Mouse (Mus musculus): ENCODE data around the gene Zdhhc16. TPM values are rescaled to one million over a fixed set of nuclear protein-coding genes. Genes with fewer than 3 reads are reported as not detected.
"Not testable (repeated sequence)": the region's sequence is repeated elsewhere in the genome, so short reads cannot be mapped to it uniquely, and the experiment has no call there.

Gene Zdhhc16
- total RNA-seq, 2 experiments from 2014 or later = 30.7 to 31.7 TPM

DNA sequence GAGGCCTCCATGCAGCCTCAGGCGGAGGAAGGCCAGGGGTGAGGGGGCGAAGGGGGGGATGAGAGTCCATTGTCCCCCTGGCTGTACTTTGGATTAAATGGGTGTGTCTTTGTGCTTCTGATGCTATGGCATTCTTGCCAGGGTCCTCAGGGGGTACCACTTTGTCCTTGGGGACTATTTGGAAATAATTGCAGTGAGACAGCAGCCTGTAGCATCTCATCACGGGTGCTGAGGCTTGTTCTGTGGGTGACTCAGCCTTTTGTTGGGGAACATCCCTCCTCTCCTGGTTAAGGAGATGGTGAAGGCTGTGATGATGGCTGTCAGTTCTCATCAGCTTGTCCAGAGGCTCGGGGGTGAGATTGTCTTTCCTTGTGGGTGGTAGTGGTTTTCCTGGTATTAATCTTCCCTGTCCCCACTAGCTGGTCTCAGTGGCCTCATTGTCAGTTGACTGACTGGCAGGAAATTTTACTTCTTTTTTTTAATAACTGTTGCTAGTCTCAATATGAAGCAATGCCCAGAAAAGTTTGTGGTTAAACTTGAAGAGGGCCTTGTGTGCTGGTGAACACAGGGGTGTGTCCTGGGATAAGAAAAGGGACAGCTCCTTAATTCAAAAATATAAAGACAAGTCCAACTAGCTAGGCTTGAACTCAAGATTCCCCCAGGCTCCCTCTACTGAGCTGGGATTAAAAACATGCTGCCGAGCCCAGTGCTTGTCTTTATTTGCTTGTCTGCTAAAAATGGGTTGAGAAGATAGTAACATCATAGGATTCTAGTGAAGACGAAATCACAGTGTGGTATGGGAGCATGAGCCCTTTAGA is 19.3 kb upstream of the Zdhhc16 start:
- no peak for DNase-seq

DNA sequence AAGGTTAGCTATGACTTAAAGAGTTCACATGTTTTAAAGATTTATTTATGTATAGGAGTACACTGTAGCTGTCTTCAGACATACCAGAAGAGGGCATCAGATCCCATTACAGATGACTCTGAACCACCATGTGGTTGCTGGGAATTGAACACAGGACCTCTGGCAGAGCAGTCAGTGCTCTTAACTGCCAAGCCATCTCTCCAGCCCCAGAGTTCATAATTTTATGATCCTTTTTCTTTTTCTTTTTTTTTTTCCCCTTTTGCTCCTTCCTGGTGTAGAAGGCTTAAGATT is 18.7 kb upstream of the Zdhhc16 start:
- DNase-seq = not testable (repeated sequence)

DNA sequence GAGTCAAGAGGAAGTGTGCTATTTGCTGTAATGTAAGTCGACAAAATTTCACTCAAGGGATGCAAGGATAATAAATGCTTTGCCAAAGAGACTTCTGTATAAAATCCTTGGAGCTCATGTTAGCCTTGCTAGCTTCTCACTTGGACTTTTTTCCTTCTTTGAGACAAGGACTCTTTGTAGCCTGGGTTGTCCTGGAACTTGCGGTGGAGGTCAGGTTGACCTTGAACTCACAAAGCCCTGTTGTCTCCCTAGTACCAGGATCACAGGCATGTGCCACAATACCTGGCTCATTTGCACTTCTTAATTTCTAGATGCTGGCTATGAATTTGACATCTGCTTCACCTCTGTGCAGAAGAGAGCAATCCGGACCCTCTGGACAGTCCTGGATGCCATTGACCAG is 18.0 kb upstream of the Zdhhc16 start:
- no peak for DNase-seq

DNA sequence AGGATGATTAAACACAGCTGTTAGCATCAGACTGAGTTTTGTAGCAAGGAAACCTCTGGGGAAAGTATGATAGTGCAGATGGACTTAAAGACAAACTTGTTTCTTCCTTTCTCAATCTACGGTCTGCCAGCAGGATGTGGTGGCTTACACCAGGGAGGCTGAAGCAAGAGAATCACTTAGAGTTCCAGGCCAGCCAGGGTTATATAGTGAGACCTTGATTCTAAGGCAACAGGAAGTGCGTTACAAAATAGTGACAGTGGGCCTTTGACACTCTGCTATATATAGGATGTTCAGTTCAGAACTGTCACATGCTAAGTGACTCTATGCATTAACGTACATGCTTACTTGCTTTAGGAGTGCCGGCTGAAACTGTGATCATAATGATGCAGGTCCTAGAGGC is 16.4 kb upstream of the Zdhhc16 start:
- no peak for DNase-seq

DNA sequence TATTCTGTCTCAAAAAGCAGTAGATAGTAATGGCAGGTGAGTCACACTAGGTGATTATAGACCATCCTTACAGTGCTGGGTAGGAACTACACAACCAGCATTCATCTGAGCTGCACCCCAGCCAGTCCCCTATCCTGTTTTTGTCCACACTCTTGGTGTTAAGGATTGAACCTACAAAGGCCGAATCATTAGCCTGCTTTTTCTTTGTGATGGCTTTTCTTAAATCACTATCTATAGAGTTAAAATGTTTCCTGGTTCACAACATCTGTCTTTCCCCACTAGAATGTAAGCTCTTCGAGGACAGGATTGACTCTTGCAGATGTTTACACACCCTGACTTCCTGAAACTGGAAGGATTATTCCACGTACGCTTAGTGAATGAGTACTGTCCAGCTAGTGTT is 13.8 kb upstream of the Zdhhc16 start:
- no peak for DNase-seq

DNA sequence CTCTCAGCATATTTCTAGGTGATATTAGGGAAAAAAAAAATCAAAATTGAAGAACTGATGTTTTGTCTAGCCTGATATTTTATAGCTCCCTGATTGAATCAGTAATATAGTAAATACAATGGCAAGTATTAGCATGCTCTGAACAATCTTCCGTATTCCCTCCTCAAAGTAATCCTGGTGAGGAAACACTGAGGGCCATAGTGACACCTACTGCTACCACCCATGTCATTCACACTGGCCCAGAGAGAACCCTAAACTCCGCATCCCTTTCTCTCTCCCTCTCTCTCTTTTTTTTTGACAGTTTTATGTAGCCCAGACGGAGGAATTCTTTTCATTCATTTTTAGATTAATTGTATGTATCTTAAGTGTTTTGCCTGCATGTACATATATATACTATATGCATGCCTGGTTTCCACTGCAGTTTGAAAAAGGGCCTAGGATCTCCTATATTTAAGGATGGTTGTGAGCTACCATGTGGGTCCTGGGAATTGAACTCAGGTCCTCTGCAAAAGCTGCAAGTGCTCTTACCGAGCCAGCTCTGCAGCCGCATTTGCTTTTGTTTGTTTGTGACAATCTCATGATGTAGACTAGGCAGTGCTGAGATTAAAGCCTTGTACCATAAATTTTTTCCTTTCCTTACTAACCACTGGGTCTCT is 12.7 kb upstream of the Zdhhc16 start:
- no peak for DNase-seq

DNA sequence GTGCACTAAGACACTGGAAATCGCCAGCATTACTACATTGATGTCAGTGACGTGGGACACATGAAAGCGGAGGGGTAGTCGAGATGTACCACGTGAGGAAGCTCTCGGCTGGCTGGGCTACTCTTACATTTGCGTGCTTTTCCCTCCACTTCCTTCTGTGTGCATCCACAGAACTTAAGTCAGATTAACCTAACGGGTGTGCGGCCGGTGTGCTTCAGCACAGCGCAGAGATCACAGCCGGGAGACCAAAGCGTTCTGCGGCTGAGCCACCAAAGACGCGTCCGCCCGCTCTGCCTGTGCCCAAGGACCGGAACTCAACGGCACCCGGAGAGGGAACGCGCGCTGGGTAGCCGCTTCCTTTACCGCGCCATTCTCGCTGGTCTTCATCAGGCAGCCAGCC is 594 bp upstream of the Zdhhc16 start:
- DNase-seq = no peak

DNA sequence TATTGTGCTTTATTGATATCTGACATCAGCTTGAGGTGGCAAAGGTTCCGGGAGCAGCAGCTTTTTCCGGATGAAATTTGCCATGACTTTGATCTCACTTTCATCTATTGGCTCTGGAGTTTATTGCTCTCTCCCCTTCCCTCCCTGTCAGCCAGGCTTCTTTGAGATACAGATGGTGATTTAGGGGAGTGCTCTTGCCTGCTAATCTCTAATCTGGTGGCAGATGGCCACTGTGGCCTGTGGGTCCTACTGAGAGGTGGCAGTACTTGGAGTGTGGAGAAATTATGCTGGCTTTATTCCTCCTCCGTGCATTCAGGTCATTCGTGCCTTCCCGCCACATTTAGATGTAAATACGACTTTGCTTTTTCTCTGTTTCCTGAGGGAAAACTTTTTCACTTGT is 844 bp downstream of the Zdhhc16 start:
- DNase-seq = no peak

DNA sequence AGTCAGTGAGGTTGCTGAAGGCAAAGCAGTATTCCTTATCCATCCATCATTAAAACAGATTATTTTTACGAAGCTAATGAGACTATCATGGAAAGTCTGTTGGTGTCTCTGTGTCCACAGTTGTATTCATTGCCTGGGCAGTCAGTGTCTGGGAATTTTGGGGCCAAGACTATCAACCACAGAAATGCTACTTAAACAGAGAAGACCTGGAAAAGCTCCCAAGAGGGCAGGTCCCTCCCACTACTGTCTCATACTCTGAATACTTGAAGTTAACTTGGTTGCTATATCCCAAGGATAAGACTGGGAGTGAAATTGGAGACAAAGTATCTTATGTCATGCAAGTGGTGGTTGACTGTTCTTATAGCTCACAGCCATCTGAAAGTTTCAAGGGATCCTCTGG is 2.6 kb downstream of the Zdhhc16 start:
- no peak for DNase-seq

DNA sequence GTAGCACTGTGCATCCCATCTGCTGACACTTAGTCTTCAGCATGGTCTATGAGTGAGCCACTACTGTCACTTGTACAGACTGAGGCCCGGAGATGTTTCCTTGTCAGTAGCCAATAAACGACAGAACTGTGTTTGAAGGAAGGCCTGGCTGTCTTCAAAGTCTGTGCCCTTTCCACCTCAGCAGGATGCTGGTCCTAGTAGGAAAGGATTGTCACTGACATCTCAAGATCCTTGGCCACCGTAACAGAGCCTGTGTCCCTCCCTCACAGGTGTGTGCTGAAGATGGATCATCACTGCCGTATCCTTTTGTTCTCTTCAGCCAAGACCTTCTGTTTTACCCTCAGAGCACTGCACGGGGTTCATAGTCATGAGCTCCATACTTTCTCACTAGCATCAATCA is 5.3 kb downstream of the Zdhhc16 start:
- DNase-seq = no peak

DNA sequence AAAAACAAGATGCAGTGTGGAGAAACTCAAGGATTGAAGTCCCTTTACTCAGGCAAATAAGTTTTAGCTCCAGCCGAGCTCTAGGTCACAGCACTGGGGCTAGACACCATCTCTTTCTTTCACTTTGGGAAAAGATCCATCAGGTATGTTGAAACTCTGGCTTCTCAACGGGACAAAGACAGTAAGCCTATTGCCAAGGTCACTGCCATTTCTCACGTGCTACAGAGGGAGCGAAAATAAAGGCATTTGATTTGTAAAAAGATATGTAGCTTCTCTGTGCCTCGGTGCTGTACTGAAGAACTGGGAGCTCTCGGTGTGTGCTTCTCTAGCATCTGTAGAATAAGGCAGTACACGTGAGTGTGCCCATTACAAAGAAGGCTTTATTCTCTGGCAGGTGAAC is 10.6 kb downstream of the Zdhhc16 start:
- DNase-seq = no peak

DNA sequence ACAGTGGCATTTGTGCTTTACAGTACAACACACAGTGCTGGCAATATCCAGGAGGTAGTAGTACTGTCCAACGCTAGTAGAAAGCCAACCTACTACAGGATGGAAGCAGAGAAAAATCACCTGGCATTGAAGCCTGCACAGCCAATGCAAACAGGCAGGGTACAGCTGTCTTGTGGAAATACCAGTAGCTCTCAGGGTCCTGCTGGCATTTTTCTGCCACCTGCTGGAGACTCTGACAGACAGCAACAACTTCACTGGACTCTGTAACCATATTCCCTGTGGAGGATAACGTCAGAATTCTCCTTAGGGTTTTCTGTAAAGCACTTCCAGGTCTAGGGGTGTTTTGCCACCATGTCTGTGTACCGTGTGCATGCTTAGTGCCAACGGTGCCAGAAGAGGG is 19.0 kb downstream of the Zdhhc16 start:
- DNase-seq = no peak

DNA sequence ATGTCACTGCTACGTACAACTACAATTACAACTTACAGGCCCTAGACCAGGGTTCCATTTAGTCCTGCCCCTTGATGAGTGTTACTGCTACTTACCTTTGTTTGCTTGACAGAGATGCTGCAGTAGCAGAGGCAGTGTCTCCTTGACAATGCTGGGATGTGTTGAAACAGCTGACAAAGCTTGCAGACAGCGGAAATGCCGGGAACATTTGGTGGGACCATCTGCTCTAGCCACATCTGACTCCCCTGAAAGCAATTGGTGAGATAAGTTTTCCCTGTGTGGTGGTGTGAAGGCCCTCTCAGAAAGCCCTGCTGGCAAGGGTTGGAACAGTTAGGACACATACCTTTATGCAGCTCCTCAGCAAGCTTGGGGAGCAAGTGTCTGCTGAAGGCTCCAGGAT is 20.3 kb downstream of the Zdhhc16 start:
- no peak for DNase-seq

DNA sequence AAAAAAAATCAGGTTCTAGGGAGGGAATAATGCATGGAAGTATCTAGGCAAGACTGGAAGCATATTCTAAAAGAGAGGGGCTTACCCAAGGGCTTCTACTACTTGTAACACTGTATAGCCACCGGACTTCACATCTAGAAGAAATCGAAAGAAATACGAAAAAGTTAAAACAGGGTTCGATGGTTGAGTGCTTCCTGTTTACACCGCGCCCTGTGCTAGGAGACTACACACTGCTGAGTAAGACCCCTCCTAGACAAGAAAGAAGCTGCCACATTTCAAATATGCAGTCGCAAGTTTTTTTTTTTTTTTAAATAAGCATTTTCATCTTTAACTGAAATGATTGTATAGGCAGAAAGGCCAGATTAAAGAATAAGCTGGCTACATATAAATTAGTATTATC is 36.3 kb downstream of the Zdhhc16 start:
- DNase-seq = no peak

DNA sequence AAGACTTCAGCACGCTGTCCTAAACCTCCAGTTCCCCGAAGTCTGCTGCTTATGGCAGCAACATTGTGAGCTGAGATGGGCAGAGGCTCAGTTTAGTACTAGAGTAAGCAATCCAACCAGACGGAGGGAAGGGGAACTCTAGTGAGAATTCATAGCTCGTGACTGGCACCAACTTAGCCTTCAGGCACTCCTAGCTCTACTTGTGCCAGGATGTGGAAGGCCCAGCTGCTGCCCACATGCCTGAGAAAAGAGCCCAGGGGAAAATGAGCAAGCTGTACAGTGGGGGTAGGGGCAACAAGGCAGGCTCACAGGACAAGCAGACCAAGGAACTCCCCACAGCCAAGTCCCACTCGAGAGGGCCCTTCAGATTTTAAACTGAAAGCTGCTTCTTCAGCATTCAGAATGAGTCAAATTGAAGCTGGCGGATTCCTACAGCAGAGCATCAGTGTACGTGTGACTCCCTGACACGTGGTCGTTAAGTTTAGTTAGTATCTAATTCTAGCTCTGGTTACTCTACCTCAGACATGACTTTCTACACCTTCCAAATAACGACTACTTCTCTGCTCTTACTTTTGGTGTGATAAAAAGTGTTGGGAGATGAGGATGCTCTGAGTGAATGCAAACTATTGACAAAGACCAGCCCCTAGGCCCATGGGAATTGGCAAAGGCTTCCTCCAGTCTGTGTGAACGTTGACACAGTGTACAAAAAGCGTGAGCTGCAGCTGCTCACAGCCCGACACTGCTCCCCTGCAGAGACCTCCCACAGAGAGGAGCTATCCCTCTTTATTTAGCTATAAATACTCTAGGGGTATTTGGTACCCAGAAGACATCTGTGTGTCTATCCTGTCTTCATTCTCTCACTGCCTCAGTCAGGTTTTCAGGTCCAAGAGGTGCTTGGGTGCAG is 40.9 kb downstream of the Zdhhc16 start:
- DNase-seq = no peak

DNA sequence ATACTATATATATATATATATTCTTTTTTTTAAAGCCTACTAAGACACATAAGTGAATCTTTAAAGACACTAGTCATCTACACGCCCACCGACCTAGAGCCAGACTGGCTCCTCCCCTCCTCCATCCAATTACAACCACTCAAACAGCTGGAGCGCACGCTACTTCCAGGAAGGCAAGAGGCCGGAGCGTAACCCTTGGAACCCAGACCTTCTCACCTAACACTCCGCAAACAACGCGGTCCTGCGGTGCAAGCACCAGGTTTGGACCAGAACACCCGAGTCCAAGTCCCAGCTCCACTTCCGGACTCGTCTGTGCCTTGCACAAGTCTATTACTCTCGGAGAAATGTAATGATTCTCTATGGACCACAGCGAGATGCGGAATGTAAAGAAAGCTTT is 47.1 kb downstream of the Zdhhc16 start:
- DNase-seq = peak; percentile 40

DNA sequence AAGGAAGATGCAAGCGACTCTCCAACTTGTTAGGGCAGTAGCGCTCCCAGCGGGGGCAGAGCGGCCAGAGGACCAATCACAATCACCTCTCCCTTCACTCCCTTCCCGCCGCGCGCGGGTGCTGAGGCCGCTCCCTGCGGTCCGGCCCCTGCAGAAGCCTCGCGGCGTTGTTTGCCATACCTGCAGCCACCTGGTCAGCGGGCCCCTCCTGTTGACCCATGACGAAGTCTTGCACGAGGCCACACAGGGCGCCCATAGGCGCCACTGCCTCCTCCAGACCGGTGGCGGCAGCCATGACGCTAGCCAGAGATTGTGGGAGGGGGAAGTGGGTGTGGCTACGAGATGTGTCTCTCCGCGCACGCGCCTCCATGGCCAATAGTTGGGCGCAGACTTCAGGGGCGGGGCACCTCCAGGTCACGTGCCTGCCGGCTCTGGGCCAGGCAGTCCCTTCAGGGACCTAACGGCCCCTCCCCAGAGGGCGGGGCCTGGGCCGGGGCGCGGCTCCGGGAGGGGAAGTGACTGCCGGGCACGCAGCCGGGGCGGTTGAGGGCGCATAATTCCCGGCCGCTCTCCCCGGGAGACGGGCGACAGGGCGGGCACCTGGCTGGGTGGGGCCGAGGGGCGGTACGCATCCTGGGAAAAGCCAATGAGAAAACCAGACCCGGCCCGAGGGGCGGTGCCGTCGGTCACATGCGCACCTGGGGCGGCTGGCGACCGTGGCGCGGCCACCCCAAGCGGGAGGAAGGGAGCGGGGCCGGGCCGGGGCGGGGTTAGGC is 47.7 kb downstream of the Zdhhc16 start, which contains the start of gene Mms19:
TSS of gene Mms19 (minus strand) at position 339 of the 776 bp plus-strand sequence.
- DNase-seq = peak; percentile 99

DNA sequence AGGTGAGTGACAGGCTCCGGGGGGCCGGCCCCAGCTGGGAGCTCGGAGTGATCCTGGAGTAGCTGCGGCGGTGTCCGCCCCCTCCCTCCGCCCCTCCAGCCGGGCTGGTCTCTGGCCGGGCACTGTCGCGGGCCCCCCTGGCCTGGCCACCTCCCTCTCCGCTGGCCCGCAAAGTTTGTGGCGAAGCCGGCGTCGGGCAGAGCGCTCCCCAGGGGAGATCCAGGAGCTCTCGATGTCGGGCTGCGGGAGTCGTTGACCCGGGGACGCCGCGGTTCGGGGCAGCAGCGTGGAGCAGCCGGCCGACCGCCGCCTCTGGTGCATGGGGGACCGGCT is 48.3 kb downstream of the Zdhhc16 start, which contains the start of gene Ubtd1:
TSS of gene Ubtd1 (plus strand) at position 169 of the 333 bp plus-strand sequence.
- no peak for DNase-seq

DNA sequence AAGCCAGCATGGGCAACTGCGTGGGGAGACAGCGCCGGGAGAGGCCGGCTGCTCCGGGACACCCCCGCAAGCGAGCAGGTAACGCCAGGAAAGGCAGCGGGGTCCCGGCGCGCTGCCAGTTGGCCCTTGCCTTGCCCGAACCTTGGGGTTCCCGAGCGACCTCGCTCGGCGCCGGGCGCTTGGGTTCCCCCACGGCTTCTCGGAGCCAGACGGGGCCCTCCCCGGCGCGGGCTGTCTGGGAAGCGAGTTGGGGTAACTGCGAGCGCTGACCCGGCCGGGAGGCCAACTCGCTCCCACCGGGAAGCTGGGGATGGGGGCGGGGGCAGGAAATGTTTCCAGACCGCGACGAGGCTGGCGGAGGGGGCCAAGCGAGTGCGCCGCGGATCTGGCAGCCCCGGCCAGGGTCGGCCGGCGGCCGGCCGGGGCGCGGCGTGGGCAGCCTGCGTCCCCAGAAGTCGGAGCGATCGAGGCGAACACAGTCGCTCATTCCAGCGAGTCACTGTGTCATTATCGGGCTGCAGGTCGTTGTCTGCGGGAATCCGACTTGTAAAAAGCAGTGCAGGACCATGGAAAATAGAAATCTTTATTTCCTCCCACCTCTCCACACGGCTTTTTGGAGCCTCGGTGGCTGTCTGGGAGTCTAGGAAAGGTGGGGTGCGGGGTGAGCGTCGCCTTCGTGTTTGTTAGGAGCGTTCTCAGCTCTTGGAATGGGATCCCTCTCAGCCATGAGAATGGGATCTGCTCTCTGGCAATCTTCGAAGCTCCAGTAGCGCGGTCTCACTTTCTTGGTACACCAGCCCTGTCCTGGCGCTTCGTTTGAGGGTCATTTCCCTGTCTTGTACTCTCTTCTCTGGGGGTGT is 48.9 kb downstream of the Zdhhc16 start:
- DNase-seq = peak; percentile 76

DNA sequence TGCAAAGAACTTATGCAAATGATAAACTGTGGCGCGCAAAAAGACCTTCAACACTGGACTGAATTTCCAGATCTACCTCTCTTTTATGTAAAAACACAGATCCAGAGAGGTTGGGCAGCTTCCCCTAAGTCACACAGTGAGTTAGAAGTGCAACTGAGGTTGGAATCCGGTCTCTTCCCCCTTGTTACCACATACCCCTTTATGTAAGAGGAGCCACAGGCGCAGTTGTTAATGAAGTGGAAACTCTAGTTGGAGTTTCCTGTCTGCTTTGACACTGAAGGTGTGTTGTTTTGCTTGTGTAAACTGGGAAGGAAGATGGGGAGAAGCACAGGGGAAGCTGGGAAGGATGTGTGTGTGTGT is 49.5 kb downstream of the Zdhhc16 start:
- DNase-seq = no peak

DNA sequence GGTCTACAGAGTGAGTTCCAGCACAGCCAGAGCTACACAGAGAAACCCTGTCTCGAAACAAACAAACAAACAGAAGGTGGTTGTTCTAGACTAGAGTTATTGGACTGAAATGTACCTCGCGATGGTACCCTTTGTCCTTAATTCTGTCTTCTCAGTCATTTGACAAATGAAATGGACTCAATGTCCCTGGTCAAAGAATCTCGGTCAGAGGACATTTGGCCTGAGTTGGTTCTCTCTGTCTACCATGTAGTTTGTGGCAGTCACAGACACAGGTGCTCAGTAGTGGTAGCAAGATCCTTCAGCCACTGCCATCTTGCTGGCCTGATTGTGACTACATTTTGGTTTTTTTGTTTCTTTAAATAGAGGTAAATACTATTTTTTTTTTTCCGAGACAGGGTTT is 52.7 kb downstream of the Zdhhc16 start:
- DNase-seq = no peak

DNA sequence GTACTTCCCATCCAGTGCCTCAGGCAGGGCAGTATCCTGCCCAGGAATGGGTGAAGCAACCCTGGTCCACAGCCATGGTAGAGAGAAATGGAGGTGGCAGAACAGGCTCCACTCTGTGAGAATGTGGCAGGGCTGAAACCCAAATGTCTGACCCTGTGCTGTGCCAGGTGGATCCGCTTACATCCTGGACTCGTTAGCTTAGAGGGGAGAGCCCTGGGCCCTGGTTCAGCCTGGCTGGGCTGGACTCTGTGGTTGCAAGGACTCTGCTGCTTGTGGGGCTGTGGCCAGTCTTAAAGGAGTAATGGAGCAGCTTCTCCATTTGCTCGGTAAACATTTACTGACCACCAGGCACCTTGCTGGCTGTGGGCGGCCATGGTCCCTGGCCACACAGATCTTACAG is 53.9 kb downstream of the Zdhhc16 start:
- DNase-seq = no peak

Data from heart, postnatal 4 days (tissue).